Mouse (Mus musculus) neural tube, embryonic 12.5 days (tissue): ENCODE results near the gene Snx30. TPM values are rescaled to one million over a fixed set of nuclear protein-coding genes. Genes with fewer than 3 reads are reported as not detected.

ENCODE experiments used
- ATAC-seq: fragments of 200-750 bp; cut with Nextera tagmentation; 2 replicates; pipeline ENCODE4 v1.8.0; 2017; ENCODE audit warnings: low read depth, mild to moderate bottlenecking, moderate TSS enrichment, moderate library complexity; ENCODE audit not compliant: low FRiP score
- H3K27ac ChIP-seq: fragments of 300-500 bp; sonication (generic); 2 replicates; pipeline ENCODE4 v1.5.1; 2016
- H3K27me3 ChIP-seq: fragments of 300-500 bp; sonication (generic); replicated peaks from 2 replicates; pipeline ENCODE4 v1.6.1; 2016; ENCODE audit warnings: mild to moderate bottlenecking
- H3K36me3 ChIP-seq: fragments of 300-500 bp; sonication (generic); 2 replicates; pipeline ENCODE4 v1.6.1; 2016; ENCODE audit warnings: mild to moderate bottlenecking
- H3K4me1 ChIP-seq: fragments of 300-500 bp; sonication (generic); 2 replicates; pipeline ENCODE4 v1.6.1; 2016
- H3K4me2 ChIP-seq: fragments of 300-500 bp; sonication (generic); replicated peaks from 2 replicates; pipeline ENCODE4 v1.6.1; 2016; ENCODE audit warnings: mild to moderate bottlenecking
- H3K4me3 ChIP-seq: fragments of 300-500 bp; sonication (generic); 2 replicates; pipeline ENCODE4 v1.5.1; 2016
- H3K9ac ChIP-seq: fragments of 300-500 bp; sonication (generic); 2 replicates; pipeline ENCODE4 v1.6.1; 2016; ENCODE audit warnings: mild to moderate bottlenecking
- H3K9me3 ChIP-seq: fragments of 300-500 bp; sonication (generic); 2 replicates; pipeline ENCODE4 v1.6.1; 2016; ENCODE audit warnings: mild to moderate bottlenecking
- WGBS: fragments of 180-500 bp; shearing (Covaris S2); methylation state at CpG from one replicate; pipeline ENCODE4 v1.1.7; 2016; 5-methylcytosine and 5-hydroxymethylcytosine counted together
- polyA plus RNA-seq: library from polyadenylated mRNA; unstranded; fragments of >200 nt; fragmentation: Nextera tagmentation; extraction: Ambion mirVana; gene quantifications from 2 replicates; pipeline ENCODE4 v1.2.1, GENCODE M21; 2016

The Snx30 gene
- polyA plus RNA-seq, 1 experiment from 2014 or later, result 17.1 TPM

DNA sequence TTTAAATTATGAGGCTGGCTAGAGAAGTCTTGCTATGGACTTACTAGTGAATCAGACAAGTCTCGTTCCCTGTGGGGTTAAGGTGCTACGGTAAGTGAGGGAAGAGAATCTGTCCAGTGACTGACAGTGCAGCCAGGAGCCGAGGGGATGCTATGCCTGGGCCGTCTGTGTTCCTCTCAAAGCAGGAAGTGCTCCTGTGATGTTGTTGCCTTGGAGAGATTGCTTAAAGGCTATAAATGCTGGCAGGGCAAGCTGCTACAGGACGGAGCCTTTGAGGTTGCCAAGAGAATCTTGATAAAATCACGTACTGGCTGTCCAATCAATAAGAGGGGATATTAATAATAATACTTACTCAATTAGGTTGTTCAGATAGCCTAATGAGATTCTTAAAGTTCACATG is 27.2 kb downstream of the Snx30 start:
- Histone ChIP-seq H3K36me3 (no peaks in the 10 kb centered on the region), H3K27me3 (no peaks in the 10 kb centered on the region), H3K4me3 (no peak overlapping the region), H3K9ac (no peak overlapping the region), H3K9me3 (no peaks in the 10 kb centered on the region), H3K4me1 (no peaks in the 10 kb centered on the region), H3K27ac (no peak overlapping the region), H3K4me2 (no peak overlapping the region)
- no peak for ATAC-seq
- 75% methylated on average over 6 of the region's 6 CpGs for WGBS

DNA sequence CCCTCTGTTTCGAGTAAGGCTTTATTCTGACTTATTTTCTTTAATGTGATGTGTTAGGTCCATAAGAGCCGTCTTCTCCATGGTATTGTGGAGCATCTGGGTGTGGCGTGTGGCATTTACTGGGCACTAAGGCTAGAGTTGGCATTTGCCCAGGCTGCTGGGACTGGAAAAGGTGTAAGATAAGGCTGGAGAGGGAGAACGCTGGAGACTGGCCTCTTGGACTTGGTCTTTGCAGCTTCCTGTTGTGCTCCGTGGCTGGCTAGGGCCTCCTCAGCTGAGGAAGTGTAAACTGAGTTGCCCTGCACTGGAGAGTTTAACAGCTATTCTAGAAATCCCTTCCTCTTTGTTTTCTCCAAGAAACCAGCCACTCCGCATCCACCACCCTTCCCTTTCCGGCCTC is 32.0 kb downstream of the Snx30 start:
- ATAC-seq, result no peak
- H3K27ac ChIP-seq, result no peak overlapping the region

GRCm38 (mm10) chr4:59844460-59845244 is 39.0 kb downstream of the Snx30 start:
- WGBS, result 85% methylated on average over 15 of the region's 15 CpGs
- no peak for ATAC-seq
- H3K36me3 ChIP-seq, result no peaks in the 10 kb centered on the region
- no peaks in the 10 kb centered on the region for H3K4me1 ChIP-seq
- H3K27ac ChIP-seq, result no peak overlapping the region
- H3K4me3 ChIP-seq, result no peak overlapping the region
- H3K9me3 ChIP-seq, result no peaks in the 10 kb centered on the region
- H3K4me2 ChIP-seq, result no peak overlapping the region
- H3K9ac ChIP-seq, result no peak overlapping the region
- no peaks in the 10 kb centered on the region for H3K27me3 ChIP-seq

More for the DNA sequence above, 32.0 kb downstream of the Snx30 start:
- Histone ChIP-seq H3K36me3 (no peaks in the 10 kb centered on the region), H3K4me2 (no peak overlapping the region), H3K4me3 (no peak overlapping the region), H3K9ac (no peak overlapping the region), H3K4me1 (no peaks in the 10 kb centered on the region), H3K27me3 (no peaks in the 10 kb centered on the region), H3K9me3 (no peaks in the 10 kb centered on the region)
- 81% methylated on average over 7 of the region's 7 CpGs for WGBS

DNA sequence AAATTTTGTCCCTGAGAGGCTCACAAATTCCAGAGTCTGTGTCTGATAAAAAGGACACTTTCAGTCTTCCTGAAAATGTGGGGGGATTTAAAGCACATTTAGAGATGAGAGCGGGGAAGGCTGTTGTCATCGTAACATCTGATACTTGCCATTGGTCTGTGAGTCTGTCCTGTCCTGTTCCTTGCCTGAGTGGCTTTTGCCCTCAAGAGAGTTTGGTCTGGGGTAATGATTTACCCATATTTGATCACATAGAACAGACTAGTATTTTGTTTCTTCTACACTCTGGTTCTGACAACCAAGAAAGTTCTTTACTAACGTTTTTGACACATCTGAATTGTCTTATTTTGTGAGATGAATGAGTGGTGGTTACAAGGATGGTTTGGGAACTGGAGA is 39.6 kb downstream of the Snx30 start:
- 90% methylated on average over 3 of the region's 3 CpGs for WGBS
- no peak for ATAC-seq
- no peaks in the 10 kb centered on the region for H3K36me3 ChIP-seq
- no peak overlapping the region for H3K9ac ChIP-seq
- H3K27ac ChIP-seq, result no peak overlapping the region
- no peaks in the 10 kb centered on the region for H3K27me3 ChIP-seq
- H3K4me1 ChIP-seq, result no peaks in the 10 kb centered on the region
- H3K4me2 ChIP-seq, result no peak overlapping the region
- no peak overlapping the region for H3K4me3 ChIP-seq
- H3K9me3 ChIP-seq, result no peaks in the 10 kb centered on the region

DNA sequence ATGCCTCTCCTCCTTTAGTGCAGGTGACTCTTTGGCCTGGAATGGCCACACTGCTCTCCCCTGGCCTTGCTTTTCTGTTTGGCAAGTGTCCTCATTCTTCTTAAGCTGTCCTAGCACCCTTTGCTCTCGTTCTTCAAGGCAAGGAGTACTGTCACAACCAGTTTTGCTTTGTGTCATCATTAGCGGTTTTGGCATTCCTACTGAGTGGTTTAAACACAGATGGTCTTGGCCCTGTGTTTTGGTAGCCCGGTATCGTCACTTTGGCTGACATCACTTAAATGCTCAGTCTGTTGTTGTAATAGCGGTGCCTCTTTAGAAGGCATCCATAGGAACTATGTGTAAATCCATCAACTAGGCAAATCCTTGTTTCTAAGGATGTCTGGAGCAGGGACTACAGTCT is 41.8 kb downstream of the Snx30 start:
- Histone ChIP-seq H3K4me2 (no peak overlapping the region), H3K36me3 (no peaks in the 10 kb centered on the region), H3K4me3 (no peak overlapping the region), H3K27me3 (no peaks in the 10 kb centered on the region), H3K9me3 (no peaks in the 10 kb centered on the region), H3K4me1 (no peaks in the 10 kb centered on the region), H3K9ac (no peak overlapping the region), H3K27ac (no peak overlapping the region)
- ATAC-seq, result no peak
- 90% methylated on average over 5 of the region's 5 CpGs for WGBS

DNA sequence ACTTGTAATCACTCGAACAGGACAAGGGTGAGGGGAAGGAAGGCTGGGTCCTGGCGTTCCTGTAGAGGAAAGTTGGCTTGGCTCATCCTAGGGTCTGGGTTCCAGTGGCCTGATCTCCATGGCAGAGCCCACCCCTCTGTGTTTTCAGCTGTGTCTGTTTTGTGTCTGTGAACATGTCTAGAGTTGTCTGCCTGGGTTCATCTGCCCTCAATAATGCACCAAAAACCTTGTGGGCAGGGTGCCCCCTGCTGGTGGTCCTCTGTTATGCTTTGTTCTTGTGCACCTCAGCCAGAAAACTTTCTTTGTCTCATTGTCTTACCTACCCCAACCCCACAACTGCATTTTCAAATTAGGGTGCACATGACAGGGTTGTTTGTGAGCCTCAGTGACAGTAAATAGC is 44.5 kb downstream of the Snx30 start:
- no peak overlapping the region for H3K9ac ChIP-seq
- 81% methylated on average over 2 of the region's 2 CpGs for WGBS
- ATAC-seq, result peak; percentile 55
- no peaks in the 10 kb centered on the region for H3K27me3 ChIP-seq
- no peak overlapping the region for H3K4me2 ChIP-seq
- no peaks in the 10 kb centered on the region for H3K36me3 ChIP-seq
- no peak overlapping the region for H3K4me3 ChIP-seq
- H3K27ac ChIP-seq, result no peak overlapping the region
- H3K9me3 ChIP-seq, result no peaks in the 10 kb centered on the region
- no peaks in the 10 kb centered on the region for H3K4me1 ChIP-seq

- WGBS, result 83% methylated on average over 5 of the region's 5 CpGs
- no peak overlapping the region for H3K4me2 ChIP-seq
- no peak overlapping the region for H3K9ac ChIP-seq
- ATAC-seq, result no peak
- H3K27me3 ChIP-seq, result no peaks in the 10 kb centered on the region
- H3K27ac ChIP-seq, result no peak overlapping the region
- H3K9me3 ChIP-seq, result no peaks in the 10 kb centered on the region
- no peaks in the 10 kb centered on the region for H3K4me1 ChIP-seq
- no peak overlapping the region for H3K4me3 ChIP-seq
- H3K36me3 ChIP-seq, result no peaks in the 10 kb centered on the region
These were observed 45.4 kb downstream of the Snx30 start for GRCm38 (mm10) chr4:59850886-59851623.

- ATAC-seq, result no peak
- 96% methylated on average over 7 of the region's 7 CpGs for WGBS
These were observed 47.5 kb downstream of the Snx30 start for GRCm38 (mm10) chr4:59853155-59853554.

DNA sequence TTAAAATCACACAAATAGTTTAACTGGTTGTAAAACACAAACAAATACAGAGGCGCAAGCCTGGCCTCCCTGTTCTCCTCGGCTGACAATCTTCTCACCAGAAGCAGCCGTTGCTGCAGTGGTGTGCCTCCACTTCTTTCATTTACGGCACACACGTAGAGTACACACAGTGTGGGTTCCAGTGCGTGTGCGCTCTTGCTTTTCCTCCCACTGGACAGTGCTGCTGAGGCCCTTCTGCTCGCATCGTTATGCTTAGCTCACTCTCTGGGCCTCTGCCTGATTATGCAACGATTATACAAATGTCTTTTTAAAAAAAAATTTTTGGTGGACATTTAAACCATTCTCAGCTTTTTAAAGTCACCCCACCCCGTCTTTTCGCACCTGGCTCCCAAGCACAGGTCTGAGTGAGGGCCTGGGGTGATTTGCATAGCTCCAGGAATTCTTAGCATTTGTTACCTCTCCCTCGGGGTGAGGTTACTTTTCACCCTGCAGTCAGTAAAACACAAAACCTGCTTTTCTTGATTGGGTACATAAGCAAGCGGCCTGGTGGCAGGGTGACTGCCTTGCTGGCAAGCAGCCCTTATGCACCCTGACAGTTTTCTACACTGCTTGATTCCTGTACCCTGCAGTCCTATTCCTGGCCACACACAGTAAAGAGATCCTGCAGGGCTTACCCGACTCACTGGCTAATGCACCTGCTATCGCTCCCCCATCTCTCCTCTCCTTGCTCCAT is 54.2 kb downstream of the Snx30 start:
- no peaks in the 10 kb centered on the region for H3K27me3 ChIP-seq
- no peaks in the 10 kb centered on the region for H3K9me3 ChIP-seq
- H3K9ac ChIP-seq, result no peak overlapping the region
- peak; percentile 59; the same call in 1 of the 2 replicates for ATAC-seq
- H3K4me2 ChIP-seq, result no peak overlapping the region
- WGBS, result 71% methylated on average over 16 of the region's 16 CpGs
- H3K36me3 ChIP-seq, result 0 out of 2 replicates have a peak, but pooled peaks cover 5% of the 10 kb centered on the region
- H3K4me1 ChIP-seq, result no peaks in the 10 kb centered on the region
- no peak overlapping the region for H3K27ac ChIP-seq
- H3K4me3 ChIP-seq, result no peak overlapping the region

More at GRCm38 (mm10) chr4:59853155-59853554, 47.5 kb downstream of the Snx30 start:
- no peak overlapping the region for H3K9ac ChIP-seq
- 0 out of 2 replicates have a peak, but pooled peaks cover 5% of the 10 kb centered on the region for H3K36me3 ChIP-seq
- H3K27ac ChIP-seq, result no peak overlapping the region
- no peaks in the 10 kb centered on the region for H3K4me1 ChIP-seq
- no peaks in the 10 kb centered on the region for H3K9me3 ChIP-seq
- no peak overlapping the region for H3K4me3 ChIP-seq
- no peak overlapping the region for H3K4me2 ChIP-seq
- H3K27me3 ChIP-seq, result no peaks in the 10 kb centered on the region

DNA sequence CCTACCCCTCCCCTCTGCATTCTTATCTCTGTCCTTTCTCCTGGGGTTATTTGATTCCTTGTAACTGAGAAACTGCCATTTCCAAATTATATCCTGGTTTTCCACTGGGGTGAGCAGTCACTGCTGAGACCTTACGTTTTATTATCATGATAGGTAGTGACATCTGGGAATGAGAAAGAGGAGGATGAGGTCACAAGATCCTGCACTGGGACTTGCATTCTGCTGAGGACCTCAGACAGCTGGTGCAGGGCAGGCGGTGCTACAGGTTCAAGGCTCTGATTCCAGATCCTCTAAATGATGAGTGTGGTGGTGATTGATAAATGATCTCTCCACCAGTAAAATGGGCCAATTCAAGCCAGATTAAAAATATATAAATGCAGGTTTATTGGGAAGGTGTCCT is 54.8 kb downstream of the Snx30 start:
- ATAC-seq, result no peak
- H3K27ac ChIP-seq, result no peak overlapping the region

GRCm38 (mm10) chr4:59861871-59862270 is 56.2 kb downstream of the Snx30 start:
- no peak overlapping the region for H3K27ac ChIP-seq
- no peak for ATAC-seq
- no peaks in the 10 kb centered on the region for H3K27me3 ChIP-seq
- no peak overlapping the region for H3K9ac ChIP-seq
- H3K4me2 ChIP-seq, result no peak overlapping the region
- no peaks in the 10 kb centered on the region for H3K4me1 ChIP-seq
- H3K9me3 ChIP-seq, result no peaks in the 10 kb centered on the region
- no peak overlapping the region for H3K4me3 ChIP-seq
- H3K36me3 ChIP-seq, result 0 out of 2 replicates have a peak, but pooled peaks cover 5% of the 10 kb centered on the region
- WGBS, result 77% methylated on average over 4 of the region's 4 CpGs

More for the DNA sequence above, 54.8 kb downstream of the Snx30 start:
- Histone ChIP-seq H3K4me1 (no peaks in the 10 kb centered on the region), H3K4me2 (no peak overlapping the region), H3K27me3 (no peaks in the 10 kb centered on the region), H3K9me3 (no peaks in the 10 kb centered on the region), H3K36me3 (0 out of 2 replicates have a peak, but pooled peaks cover 5% of the 10 kb centered on the region), H3K4me3 (no peak overlapping the region), H3K9ac (no peak overlapping the region)
- WGBS, result 75% methylated on average over 2 of the region's 2 CpGs

- H3K27me3 ChIP-seq, result no peaks in the 10 kb centered on the region
- H3K36me3 ChIP-seq, result 0 out of 2 replicates have a peak, but pooled peaks cover 3% of the 10 kb centered on the region
- no peaks in the 10 kb centered on the region for H3K4me1 ChIP-seq
- no peak overlapping the region for H3K9ac ChIP-seq
- no peak for ATAC-seq
- 81% methylated on average over 1 of the region's 1 CpGs for WGBS
- no peak overlapping the region for H3K27ac ChIP-seq
- H3K9me3 ChIP-seq, result no peaks in the 10 kb centered on the region
- H3K4me3 ChIP-seq, result no peak overlapping the region
- H3K4me2 ChIP-seq, result no peak overlapping the region
These were observed 56.7 kb downstream of the Snx30 start for GRCm38 (mm10) chr4:59862335-59862734.
